Mouse (Mus musculus) heart, embryonic 11.5 days (tissue): Measurements from ENCODE around the gene Mkrn1. TPM values are rescaled to one million over a fixed set of nuclear protein-coding genes. Genes with fewer than 3 reads are reported as not detected.
"Not testable (repeated sequence)": the region's sequence is repeated elsewhere in the genome, so short reads cannot be mapped to it uniquely, and the experiment has no call there.

Source experiments
- ATAC-seq: fragments of 200-750 bp; cut with Nextera tagmentation; replicated peaks from 2 replicates; pipeline ENCODE4 v1.8.0; 2017; ENCODE audit warnings: moderate library complexity; ENCODE audit not compliant: insufficient number of reproducible peaks, low FRiP score, low TSS enrichment
- H3K27ac ChIP-seq: fragments of 300-500 bp; sonication (generic); 2 replicates; pipeline ENCODE4 v1.5.1; 2014; ENCODE audit warnings: mild to moderate bottlenecking, low read depth, low read length
- H3K27me3 ChIP-seq: fragments of 300-500 bp; sonication (generic); 2 replicates; pipeline ENCODE4 v1.6.1; 2014; ENCODE audit warnings: mild to moderate bottlenecking, low read length, mixed read lengths; ENCODE audit not compliant: control insufficient read depth, insufficient read depth
- H3K36me3 ChIP-seq: fragments of 300-500 bp; sonication (generic); 2 replicates; pipeline ENCODE4 v1.6.1; 2014; ENCODE audit warnings: mild to moderate bottlenecking, low read length, moderate library complexity, mixed read lengths; ENCODE audit not compliant: control insufficient read depth, insufficient read depth
- H3K4me1 ChIP-seq: fragments of 300-500 bp; sonication (generic); 2 replicates; pipeline ENCODE4 v1.6.1; 2014; ENCODE audit warnings: low read length; ENCODE audit not compliant: control insufficient read depth, insufficient read depth
- H3K4me2 ChIP-seq: fragments of 300-500 bp; sonication (generic); 2 replicates; pipeline ENCODE4 v1.6.1; 2014; ENCODE audit warnings: mild to moderate bottlenecking, moderate library complexity
- H3K4me3 ChIP-seq: fragments of 300-500 bp; sonication (generic); 2 replicates; pipeline ENCODE4 v1.5.1; 2014; ENCODE audit warnings: low read depth, low read length
- H3K9ac ChIP-seq: fragments of 300-500 bp; sonication (generic); 2 replicates; pipeline ENCODE4 v1.6.1; 2014; ENCODE audit warnings: mild to moderate bottlenecking, low read depth, low read length, moderate library complexity
- H3K9me3 ChIP-seq: fragments of 300-500 bp; sonication (generic); replicated peaks from 2 replicates; pipeline ENCODE4 v1.6.1; 2016; ENCODE audit warnings: low read length; ENCODE audit not compliant: control insufficient read depth
- WGBS: fragments of 180-500 bp; shearing (Covaris S2); extraction: QIAGEN DNeasy Blood & Tissue Kit; methylation state at CpG from one replicate; pipeline ENCODE4 v1.1.7; 2014; ENCODE audit not compliant: insufficient replicate concordance; 5-methylcytosine and 5-hydroxymethylcytosine counted together
- polyA plus RNA-seq: library from polyadenylated mRNA; unstranded; fragments of >200 nt; fragmentation: Nextera tagmentation; extraction: Ambion mirVana; gene quantifications from 2 replicates; pipeline ENCODE4 v1.2.1, GENCODE M21; 2014

Gene Mkrn1
- polyA plus RNA-seq, 1 experiment from 2014 or later = 33.2 TPM

- no peaks in the 10 kb centered on the region for H3K9me3 ChIP-seq
- 80% methylated on average over 4 of the region's 4 CpGs for whole genome bisulfite sequencing
- no peaks in the 10 kb centered on the region for H3K27me3 ChIP-seq
- no peak overlapping the region for H3K9ac ChIP-seq
- H3K4me2 ChIP-seq = no peak overlapping the region
- no peaks in the 10 kb centered on the region for H3K4me1 ChIP-seq
- H3K4me3 ChIP-seq = no peak overlapping the region
- ATAC-seq = no peak
- H3K27ac ChIP-seq = no peak overlapping the region
- H3K36me3 ChIP-seq = no peaks in the 10 kb centered on the region
These were observed 30.3 kb upstream of the Mkrn1 start for GRCm38 (mm10) chr6:39450580-39450979.

GRCm38 (mm10) chr6:39447429-39448185 lies 27.3 kb upstream of the Mkrn1 start:
- Histone ChIP-seq H3K4me2 (no peak overlapping the region), H3K9ac (no peak overlapping the region), H3K36me3 (no peaks in the 10 kb centered on the region), H3K4me3 (no peak overlapping the region), H3K9me3 (no peaks in the 10 kb centered on the region), H3K4me1 (no peaks in the 10 kb centered on the region), H3K27me3 (no peaks in the 10 kb centered on the region), H3K27ac (no peak overlapping the region)
- WGBS = 42% methylated on average over 4 of the region's 4 CpGs
- ATAC-seq = no peak

- no peaks in the 10 kb centered on the region for H3K4me1 ChIP-seq
- no peaks in the 10 kb centered on the region for H3K27me3 ChIP-seq
- peak overlapping the region; percentile 18 for H3K4me3 ChIP-seq
- WGBS = 14% methylated on average over 19 of the region's 19 CpGs
- H3K27ac ChIP-seq = no peak overlapping the region
- H3K9me3 ChIP-seq = no peaks in the 10 kb centered on the region
- H3K36me3 ChIP-seq = no peaks in the 10 kb centered on the region
- H3K9ac ChIP-seq = no peak overlapping the region
- peak overlapping the region; percentile 51 for H3K4me2 ChIP-seq
- no peak for ATAC-seq
These were observed 25.7 kb upstream of the Mkrn1 start for GRCm38 (mm10) chr6:39445801-39446572.

GRCm38 (mm10) chr6:39442786-39443287 lies 22.6 kb upstream of the Mkrn1 start:
- Histone ChIP-seq H3K9me3 (no peaks in the 10 kb centered on the region), H3K4me3 (no peak overlapping the region), H3K27ac (no peak overlapping the region), H3K36me3 (no peaks in the 10 kb centered on the region), H3K4me2 (no peak overlapping the region), H3K9ac (no peak overlapping the region), H3K4me1 (no peaks in the 10 kb centered on the region), H3K27me3 (no peaks in the 10 kb centered on the region)
- no peak for ATAC-seq

GRCm38 (mm10) chr6:39440207-39440606 lies 19.9 kb upstream of the Mkrn1 start:
- H3K4me2 ChIP-seq = no peak overlapping the region
- H3K9me3 ChIP-seq = no peaks in the 10 kb centered on the region
- H3K4me3 ChIP-seq = no peak overlapping the region
- H3K9ac ChIP-seq = no peak overlapping the region
- H3K36me3 ChIP-seq = no peaks in the 10 kb centered on the region
- no peak overlapping the region for H3K27ac ChIP-seq
- H3K27me3 ChIP-seq = no peaks in the 10 kb centered on the region
- H3K4me1 ChIP-seq = no peaks in the 10 kb centered on the region
- no peak for ATAC-seq

- H3K4me3 ChIP-seq, H3K9me3 ChIP-seq, H3K27ac ChIP-seq, H3K36me3 ChIP-seq, H3K4me2 ChIP-seq, H3K27me3 ChIP-seq, H3K9ac ChIP-seq, H3K4me1 ChIP-seq, ATAC-seq: not testable (repeated sequence)
- 88% methylated on average over 6 of the region's 6 CpGs for WGBS
These were observed 17.3 kb upstream of the Mkrn1 start for GRCm38 (mm10) chr6:39437519-39437918.

- no peaks in the 10 kb centered on the region for H3K27me3 ChIP-seq
- H3K4me3 ChIP-seq = no peak overlapping the region
- no peak overlapping the region for H3K9ac ChIP-seq
- H3K9me3 ChIP-seq = no peaks in the 10 kb centered on the region
- ATAC-seq = no peak
- H3K4me1 ChIP-seq = no peaks in the 10 kb centered on the region
- 75% methylated on average over 5 of the region's 5 CpGs for WGBS
- H3K36me3 ChIP-seq = no peaks in the 10 kb centered on the region
- H3K27ac ChIP-seq = no peak overlapping the region
- no peak overlapping the region for H3K4me2 ChIP-seq
These were observed 15.6 kb upstream of the Mkrn1 start for GRCm38 (mm10) chr6:39435875-39436274.

- Histone ChIP-seq H3K9me3 (no peaks in the 10 kb centered on the region), H3K36me3 (no peaks in the 10 kb centered on the region), H3K9ac (no peak overlapping the region), H3K27ac (no peak overlapping the region), H3K4me2 (no peak overlapping the region), H3K27me3 (no peaks in the 10 kb centered on the region), H3K4me1 (no peaks in the 10 kb centered on the region), H3K4me3 (no peak overlapping the region)
- ATAC-seq = no peak
- 79% methylated on average over 2 of the region's 2 CpGs for WGBS
These were observed 14.7 kb upstream of the Mkrn1 start for GRCm38 (mm10) chr6:39434886-39435492.
